Mouse (Mus musculus): ENCODE data around the gene Thtpa. TPM values are rescaled to one million over a fixed set of nuclear protein-coding genes. Genes with fewer than 3 reads are reported as not detected.

The Thtpa gene
- polyA plus RNA-seq, 1 experiment: 6.6 TPM

GRCm38 (mm10) chr14:55105386-55105785 lies 10.8 kb downstream of the Thtpa start:
- no peak for DNase-seq (ENCODE audit: low spot score)

- DNase-seq (ENCODE audit: low spot score): peak; percentile 75
Observed at GRCm38 (mm10) chr14:55105836-55106809, 11.5 kb downstream of the Thtpa start, which contains the start of gene Ap1g2. Gene Ap1g2, minus strand, starts transcription at chr14:55106593.

- DNase-seq (ENCODE audit: low spot score): no peak
Observed at GRCm38 (mm10) chr14:55106990-55107389, 12.4 kb downstream of the Thtpa start.

- no peak for DNase-seq (ENCODE audit: low spot score)
Observed at GRCm38 (mm10) chr14:55108202-55108870, 13.8 kb downstream of the Thtpa start.

GRCm38 (mm10) chr14:55109048-55109873 lies 14.7 kb downstream of the Thtpa start:
- no peak for DNase-seq (ENCODE audit: low spot score)

- no peak for DNase-seq (ENCODE audit: low spot score)
Observed at GRCm38 (mm10) chr14:55110076-55110475, 15.5 kb downstream of the Thtpa start.

GRCm38 (mm10) chr14:55111720-55112119 lies 17.1 kb downstream of the Thtpa start:
- no peak for DNase-seq (ENCODE audit: low spot score)

- DNase-seq (ENCODE audit: low spot score): no peak
Observed at GRCm38 (mm10) chr14:55113351-55113974, 18.9 kb downstream of the Thtpa start.

GRCm38 (mm10) chr14:55113975-55114645 lies 19.5 kb downstream of the Thtpa start:
- DNase-seq (ENCODE audit: low spot score): no peak

GRCm38 (mm10) chr14:55114759-55115701 lies 20.4 kb downstream of the Thtpa start:
- no peak for DNase-seq (ENCODE audit: low spot score)

- DNase-seq (ENCODE audit: low spot score): no peak
Observed at GRCm38 (mm10) chr14:55115846-55116245, 21.3 kb downstream of the Thtpa start.

- DNase-seq (ENCODE audit: low spot score): no peak
Observed at GRCm38 (mm10) chr14:55116425-55117200, 22.0 kb downstream of the Thtpa start, which contains the start of gene Jph4. Gene Jph4, minus strand, starts transcription at chr14:55116935.

GRCm38 (mm10) chr14:55118852-55119251 lies 24.3 kb downstream of the Thtpa start:
- no peak for DNase-seq (ENCODE audit: low spot score)

GRCm38 (mm10) chr14:55119421-55120134 lies 25.0 kb downstream of the Thtpa start:
- DNase-seq (ENCODE audit: low spot score): no peak

GRCm38 (mm10) chr14:55121947-55122346 lies 27.4 kb downstream of the Thtpa start:
- no peak for DNase-seq (ENCODE audit: low spot score)

- DNase-seq (ENCODE audit: low spot score): no peak
Observed at GRCm38 (mm10) chr14:55122359-55122758, 27.8 kb downstream of the Thtpa start.

GRCm38 (mm10) chr14:55125711-55126110 lies 31.1 kb downstream of the Thtpa start:
- DNase-seq (ENCODE audit: low spot score): no peak

GRCm38 (mm10) chr14:55126521-55126920 lies 31.9 kb downstream of the Thtpa start:
- no peak for DNase-seq (ENCODE audit: low spot score)

Data from urinary bladder, adult 2 months (tissue).